Mouse (Mus musculus) testis, adult 2 months (tissue): ENCODE measurements at regions not wholly inside any gene's neighbourhood (a gene's known extent, or its start where the extent isn't known, plus 50 kb on each side); places are given as distances from the start of the nearest gene placed in this dataset.
A peak's percentile ranks its signal among the peaks of the same experiment; 100 is the strongest.

Source experiments
- H3K27ac ChIP-seq: fragments of 200-500 bp; 2 replicates; pipeline ENCODE4 v1.5.1; 2012; ENCODE audit warnings: low read depth, low read length; ENCODE audit not compliant: control insufficient read depth, insufficient read depth
- H3K27me3 ChIP-seq: fragments of 200-500 bp; 2 replicates; pipeline ENCODE4 v1.6.1; 2012; ENCODE audit warnings: mild to moderate bottlenecking, low read length, moderate library complexity; ENCODE audit not compliant: control insufficient read depth, insufficient read depth
- H3K36me3 ChIP-seq: fragments of 200-500 bp; 2 replicates; pipeline ENCODE4 v1.6.1; 2012; ENCODE audit warnings: mild to moderate bottlenecking, low read length; ENCODE audit not compliant: control insufficient read depth, insufficient read depth
- H3K4me1 ChIP-seq: fragments of 200-500 bp; 2 replicates; pipeline ENCODE4 v1.6.1; 2012; ENCODE audit warnings: low read length; ENCODE audit not compliant: control insufficient read depth, insufficient read depth
- H3K4me3 ChIP-seq: fragments of 200-500 bp; 2 replicates; pipeline ENCODE4 v1.5.1; 2012; ENCODE audit warnings: low read depth, mild to moderate bottlenecking, low read length, moderate library complexity, mixed read lengths; ENCODE audit not compliant: control insufficient read depth
- CTCF ChIP-seq: fragments of 200-500 bp; IDR thresholded peaks from 2 replicates; pipeline ENCODE4 v1.5.1; 2012; ENCODE audit warnings: low read depth, mild to moderate bottlenecking, inconsistent platforms, low read length, moderate library complexity; ENCODE audit not compliant: control insufficient read depth, insufficient read depth, insufficient replicate concordance
- POLR2A ChIP-seq: fragments of 200-500 bp; IDR thresholded peaks from 2 replicates; pipeline ENCODE4 v1.6.1; 2012; ENCODE audit warnings: low read depth, mild to moderate bottlenecking, inconsistent platforms, low read length, moderate library complexity; ENCODE audit not compliant: control insufficient read depth

DNA sequence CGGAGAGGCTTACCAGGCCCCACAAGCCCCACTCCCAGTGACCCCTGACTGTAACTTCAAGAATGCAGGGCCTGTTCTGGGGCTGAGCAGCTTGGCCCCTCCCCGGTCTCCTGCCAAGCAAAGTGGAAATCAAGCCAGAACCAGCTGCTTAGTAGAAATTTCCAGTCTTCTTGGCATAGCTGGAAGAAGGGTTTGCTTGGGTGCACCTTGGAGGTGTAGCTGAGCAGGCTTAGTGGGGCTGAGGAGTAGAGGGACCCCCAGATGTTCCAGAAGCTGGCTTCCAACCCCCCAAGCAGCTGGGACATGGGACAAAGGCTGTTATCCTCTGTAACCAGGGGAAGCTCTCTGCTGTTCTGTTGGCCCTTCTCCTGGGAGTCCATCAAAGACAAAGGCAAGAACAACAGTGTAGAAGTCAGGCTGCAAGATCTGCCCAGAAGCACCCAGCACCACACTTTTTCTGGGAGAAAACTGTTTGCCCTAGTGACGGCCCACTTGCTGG lies 94.0 kb downstream of the 1700001O22Rik start:
- Histone ChIP-seq H3K4me3 (no peak overlapping the region), H3K36me3 (no peaks in the 10 kb centered on the region), H3K27me3 (no peaks in the 10 kb centered on the region), H3K4me1 (peaks cover 33% of the 10 kb centered on the region), H3K27ac (no peak overlapping the region)
- TF ChIP-seq POLR2A (no peak), CTCF (no peak)

DNA sequence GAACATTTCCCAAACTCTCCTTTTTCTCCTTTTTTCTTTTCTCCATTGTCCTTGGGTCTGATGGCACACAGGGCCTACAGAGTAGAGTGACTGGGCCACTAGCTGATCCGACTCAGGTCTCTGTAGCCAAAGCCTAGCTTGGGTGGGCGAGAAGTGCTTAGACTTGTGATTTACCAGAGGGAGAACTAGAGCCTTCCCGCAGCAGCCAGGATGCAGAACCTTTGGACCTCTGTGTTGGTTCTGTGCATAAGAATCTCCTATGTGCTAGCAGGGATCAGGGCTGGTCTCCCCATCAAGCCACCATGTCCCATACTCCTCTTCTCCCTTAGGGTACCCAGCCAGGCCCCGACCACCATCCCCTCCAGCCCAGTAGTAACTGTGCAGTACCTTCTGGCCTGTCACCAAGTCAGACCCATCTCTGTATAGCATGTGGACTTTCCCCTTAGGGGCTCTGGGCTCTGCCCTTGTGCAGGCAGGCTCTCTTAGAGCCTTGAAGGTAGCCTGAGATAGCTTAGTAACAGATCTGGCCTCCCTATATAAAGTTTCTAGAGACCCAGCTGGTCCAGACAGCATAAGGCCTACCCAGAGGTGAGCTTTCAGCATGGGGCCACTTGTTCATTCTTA lies 94.6 kb downstream of the 1700001O22Rik start:
- Histone ChIP-seq H3K36me3 (no peaks in the 10 kb centered on the region), H3K27ac (peak overlapping the region; percentile 70), H3K4me1 (peaks cover 33% of the 10 kb centered on the region), H3K27me3 (no peaks in the 10 kb centered on the region), H3K4me3 (peak overlapping the region; percentile 75; the same call in 1 of the 2 replicates)
- no peak for TF ChIP-seq POLR2A
- TF ChIP-seq CTCF: no peak

DNA sequence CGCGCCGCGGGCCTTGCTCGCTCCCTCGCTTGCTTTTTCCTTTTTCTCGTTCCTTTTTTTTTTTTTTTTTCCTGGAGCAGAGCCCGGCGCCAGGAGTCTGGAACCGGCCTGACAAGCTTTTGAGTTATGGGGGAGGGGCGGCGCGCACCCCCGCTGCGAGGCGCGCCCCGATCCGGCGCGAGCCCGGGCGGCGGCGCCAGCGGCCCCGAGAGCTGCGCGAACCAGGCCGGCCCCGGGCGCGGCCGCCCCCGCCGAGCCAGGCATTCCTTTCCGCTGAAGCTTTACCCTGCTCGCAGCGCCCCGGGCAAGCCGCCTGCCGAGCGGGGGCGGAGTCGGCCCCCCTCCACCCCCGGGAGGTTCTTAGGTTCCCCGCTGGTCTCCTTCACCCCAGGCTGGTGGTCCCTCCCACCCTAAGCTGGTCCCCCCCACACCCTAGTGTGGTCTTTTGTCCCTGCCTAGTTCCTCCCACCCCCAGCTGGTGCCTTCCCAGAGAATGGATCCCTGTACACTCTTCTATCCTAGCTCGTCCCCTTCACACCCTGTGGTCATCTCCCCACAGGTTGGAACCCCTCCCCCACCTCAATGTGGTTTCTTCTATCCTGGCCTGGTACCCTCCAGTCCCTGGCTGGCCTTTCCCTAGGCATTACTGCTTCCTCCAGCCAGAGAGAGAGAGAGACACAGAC lies 95.3 kb downstream of the 1700001O22Rik start:
- no peaks in the 10 kb centered on the region for H3K27me3 ChIP-seq
- no peak for TF ChIP-seq CTCF
- TF ChIP-seq POLR2A: no peak
- peaks cover 33% of the 10 kb centered on the region for H3K4me1 ChIP-seq
- H3K4me3 ChIP-seq: peak overlapping the region; percentile 75
- H3K27ac ChIP-seq: peak overlapping the region; percentile 75
- H3K36me3 ChIP-seq: no peaks in the 10 kb centered on the region

DNA sequence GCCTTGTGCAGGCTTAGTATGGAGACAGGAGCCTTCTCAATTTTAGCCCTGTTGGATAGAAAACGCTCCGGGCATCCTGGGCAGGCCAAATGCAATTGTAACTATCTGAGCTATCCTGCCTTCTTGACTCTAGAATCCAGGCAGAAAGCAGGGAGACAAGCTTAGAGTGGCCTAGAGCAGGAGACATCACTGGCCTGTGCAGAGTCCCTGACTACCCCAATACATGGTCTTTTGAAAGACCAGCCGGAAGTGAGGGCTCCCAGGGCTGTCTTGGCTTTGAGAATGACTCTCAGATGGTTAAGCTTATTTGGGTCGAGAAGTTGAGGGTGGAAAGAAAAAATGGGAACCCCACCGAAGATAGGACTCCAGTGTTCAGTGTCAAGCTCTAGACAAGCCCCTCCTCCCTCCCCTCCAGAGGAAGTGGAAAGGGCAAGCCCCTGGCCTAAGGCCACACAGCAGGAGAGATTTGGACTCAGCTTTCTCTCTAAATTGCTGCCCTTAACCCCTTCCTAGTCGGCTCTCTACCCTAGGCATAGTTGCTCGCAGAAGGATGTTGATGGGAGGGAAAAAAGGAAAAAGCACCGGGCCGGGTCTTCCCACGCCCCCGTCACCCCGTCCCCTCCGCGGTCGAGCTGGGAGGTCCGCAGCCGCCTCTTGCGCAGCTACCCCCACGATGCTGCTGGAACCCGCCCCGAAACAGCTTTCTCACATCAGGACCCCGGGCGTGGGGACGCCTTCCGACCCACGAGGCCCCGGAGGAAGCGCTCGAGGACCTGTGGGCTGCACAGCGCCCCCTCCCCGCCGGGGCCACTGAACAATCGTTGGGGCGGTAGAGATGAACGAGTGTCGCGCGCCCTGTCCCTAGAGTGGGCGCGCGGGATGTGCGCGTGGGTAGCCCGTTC lies 96.1 kb downstream of the 1700001O22Rik start:
- Histone ChIP-seq H3K4me1 (peaks cover 32% of the 10 kb centered on the region), H3K27ac (peak overlapping the region; percentile 75), H3K27me3 (no peaks in the 10 kb centered on the region), H3K4me3 (peak overlapping the region; percentile 75), H3K36me3 (no peaks in the 10 kb centered on the region)
- TF ChIP-seq CTCF (no peak), POLR2A (no peak; the same call in 1 of the 2 replicates)

DNA sequence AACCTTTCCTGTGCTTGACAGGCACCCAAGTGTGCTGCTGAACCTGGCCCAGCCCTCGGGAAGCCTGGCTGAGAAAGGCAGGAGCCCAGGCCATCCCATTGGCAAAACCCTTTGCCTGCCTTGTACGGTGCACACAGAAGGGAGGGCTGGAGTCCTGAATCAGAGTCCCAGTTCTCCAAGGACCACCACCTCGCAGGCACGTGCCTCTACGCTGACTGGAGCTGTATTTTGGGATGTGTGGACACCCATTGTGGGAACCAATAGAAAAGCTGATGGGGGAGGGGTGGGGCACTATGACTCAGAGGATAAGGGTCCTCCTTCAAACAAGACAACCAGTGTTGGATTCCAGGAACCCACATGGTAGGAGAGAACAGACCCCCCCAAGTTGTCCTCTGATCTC lies 97.4 kb downstream of the 1700001O22Rik start:
- Histone ChIP-seq H3K27ac (no peak overlapping the region), H3K27me3 (no peaks in the 10 kb centered on the region), H3K36me3 (no peaks in the 10 kb centered on the region), H3K4me3 (no peak overlapping the region), H3K4me1 (peaks cover 27% of the 10 kb centered on the region)
- TF ChIP-seq POLR2A: no peak
- no peak for TF ChIP-seq CTCF

DNA sequence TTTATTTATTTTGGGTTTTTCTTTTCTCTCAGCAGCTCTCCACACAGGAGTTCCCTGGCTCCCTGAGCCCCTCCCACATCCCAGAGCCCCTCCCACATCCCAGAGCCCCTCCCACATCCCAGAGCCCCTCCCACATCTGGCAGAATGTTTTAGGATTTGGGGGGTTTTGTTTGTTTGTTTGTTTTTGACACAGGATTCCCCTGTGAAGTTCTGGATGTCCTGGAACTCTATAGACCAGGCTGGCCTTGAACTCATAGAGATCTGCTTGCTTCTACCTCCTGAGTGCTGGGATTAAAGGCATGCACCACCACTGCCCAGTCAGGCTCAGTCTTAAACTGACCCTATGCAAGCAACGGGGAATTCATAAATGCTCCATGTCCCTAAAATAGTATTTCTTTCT lies 100.2 kb downstream of the 1700001O22Rik start:
- TF ChIP-seq CTCF (no peak), POLR2A (no peak)
- Histone ChIP-seq H3K36me3 (no peaks in the 10 kb centered on the region), H3K4me3 (no peak overlapping the region), H3K27ac (no peak overlapping the region), H3K4me1 (peaks cover 23% of the 10 kb centered on the region), H3K27me3 (no peaks in the 10 kb centered on the region)

DNA sequence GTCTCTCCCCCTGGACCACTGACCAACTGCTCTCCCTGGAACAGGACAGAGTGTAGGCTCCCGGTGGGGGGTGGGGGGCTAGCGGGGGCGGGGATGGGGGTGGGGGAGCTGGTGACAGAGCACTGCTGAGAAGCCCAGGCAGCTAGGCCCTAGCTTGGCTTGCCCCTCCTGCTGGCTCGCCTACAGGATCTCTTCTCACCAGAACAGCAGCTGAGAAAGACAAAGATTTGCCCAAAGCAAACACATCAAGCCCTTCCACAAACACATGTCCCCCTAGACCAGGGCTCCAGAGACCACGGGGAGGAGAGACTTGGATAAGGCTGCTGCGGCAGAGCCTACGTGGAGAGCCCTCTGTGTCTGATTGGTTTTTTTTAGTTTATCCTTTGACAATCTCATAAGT lies 100.8 kb downstream of the 1700001O22Rik start:
- Histone ChIP-seq H3K36me3 (no peaks in the 10 kb centered on the region), H3K4me1 (peaks cover 21% of the 10 kb centered on the region), H3K27me3 (no peaks in the 10 kb centered on the region), H3K4me3 (no peak overlapping the region), H3K27ac (no peak overlapping the region)
- no peak for TF ChIP-seq POLR2A
- TF ChIP-seq CTCF: no peak
